Mouse (Mus musculus) gastrocnemius, adult 2 months (tissue): ENCODE measurements around the gene Gm5127. TPM values are rescaled to one million over a fixed set of nuclear protein-coding genes. Genes with fewer than 3 reads are reported as not detected.

Source experiments
- DNase-seq: peaks from one replicate; pipeline ENCODE4 v3.0.0; 2022
- H3K27ac ChIP-seq: fragments of 200-600 bp; 2 replicates; pipeline ENCODE4 v1.8.1; 2022; ENCODE audit warnings: mild to moderate bottlenecking
- H3K4me3 ChIP-seq: fragments of 200-600 bp; 2 replicates; pipeline ENCODE4 v1.8.1; 2022; ENCODE audit warnings: mild to moderate bottlenecking, moderate library complexity
- CTCF ChIP-seq: fragments of 200-600 bp; IDR thresholded peaks from 2 replicates; pipeline ENCODE4 v1.8.1; 2022; ENCODE audit warnings: antibody characterized with exemption, mild to moderate bottlenecking, moderate library complexity
- intact Hi-C: fragments of 180-260 bp; cut with DNase I; formaldehyde crosslinking; loops from one replicate; pipeline ENCODE4 v1.15.1; 2025
- long read RNA-seq, 2 experiments: library from polyadenylated mRNA; stranded (forward); transcript quantifications; one replicate each; pipeline ENCODE4 v2.0.0; 2021
- total RNA-seq, 2 experiments: library from RNA; stranded (reverse); gene quantifications; 2 replicates each; pipeline ENCODE4 v1.2.3; 2021

The Gm5127 gene
- total RNA-seq = not detected
- long read RNA-seq, experiment 1 = 0 reads
- long read RNA-seq, experiment 2 = 0 reads

GRCm38 (mm10) chrX:106582886-106583285, at the start of gene Gm5127:
Gene Gm5127, plus strand, starts transcription at chrX:106583186.
- H3K27ac ChIP-seq = no peak within 1 kb of the TSS
- no peak for TF ChIP-seq CTCF
- intact Hi-C loops = loop anchor here (10.0 kb wide), 1 partner anchor 182 kb away; no protein-coding TSS in a partner anchor
- DNase-seq = no peak
- no peak within 1 kb of the TSS for H3K4me3 ChIP-seq

- DNase-seq = no peak
- Histone ChIP-seq H3K4me3 (no peak overlapping the region), H3K27ac (no peak overlapping the region)
- intact Hi-C loops = no loop called here
- TF ChIP-seq CTCF = no peak
Measured at GRCm38 (mm10) chrX:106536359-106536758, 46.6 kb upstream of the Gm5127 start.

- TF ChIP-seq CTCF = no peak
- H3K4me3 ChIP-seq = no peak overlapping the region
- DNase-seq = no peak
- intact Hi-C loops = no loop called here
- H3K27ac ChIP-seq = no peak overlapping the region
Measured at GRCm38 (mm10) chrX:106555457-106555856, 27.5 kb upstream of the Gm5127 start.

GRCm38 (mm10) chrX:106578966-106579365, 4.0 kb upstream of the Gm5127 start:
- intact Hi-C loops = no loop called here
- Histone ChIP-seq H3K4me3 (no peak overlapping the region), H3K27ac (no peak overlapping the region)
- TF ChIP-seq CTCF = no peak
- DNase-seq = no peak

GRCm38 (mm10) chrX:106580410-106580809, 2.6 kb upstream of the Gm5127 start:
- Histone ChIP-seq H3K4me3 (no peak overlapping the region), H3K27ac (no peak overlapping the region)
- no peak for DNase-seq
- TF ChIP-seq CTCF = peak; percentile 15; the same call in 1 of the 2 replicates
- intact Hi-C loops = loop anchor here (10.0 kb wide), 1 partner anchor 184 kb away; no protein-coding TSS in a partner anchor

- DNase-seq = no peak
- intact Hi-C loops = loop anchor here (10.0 kb wide), 1 partner anchor 183 kb away; no protein-coding TSS in a partner anchor
- Histone ChIP-seq H3K27ac (no peak overlapping the region), H3K4me3 (no peak overlapping the region)
- no peak for TF ChIP-seq CTCF
Measured at GRCm38 (mm10) chrX:106582197-106582596, 789 bp upstream of the Gm5127 start.

- Histone ChIP-seq H3K4me3 (no peak overlapping the region), H3K27ac (no peak overlapping the region)
- DNase-seq = no peak
- no peak for TF ChIP-seq CTCF
- intact Hi-C loops = no loop called here
Measured at GRCm38 (mm10) chrX:106593914-106594313, 10.9 kb downstream of the Gm5127 start.

GRCm38 (mm10) chrX:106595904-106596303, 12.9 kb downstream of the Gm5127 start:
- peak; percentile 14 for DNase-seq
- Histone ChIP-seq H3K27ac (no peak overlapping the region), H3K4me3 (no peak overlapping the region)
- TF ChIP-seq CTCF = no peak
- intact Hi-C loops = no loop called here

- Histone ChIP-seq H3K27ac (peak overlapping the region; percentile 13; the same call in 1 of the 2 replicates), H3K4me3 (peak overlapping the region; percentile 50)
- intact Hi-C loops = no loop called here
- TF ChIP-seq CTCF = no peak
- no peak for DNase-seq
Measured at GRCm38 (mm10) chrX:106602574-106603258, 19.7 kb downstream of the Gm5127 start.

- intact Hi-C loops = no loop called here
- TF ChIP-seq CTCF = no peak
- Histone ChIP-seq H3K4me3 (peak within 1 kb of the TSS; percentile 50), H3K27ac (peak within 1 kb of the TSS; percentile 13; the same call in 1 of the 2 replicates)
- DNase-seq = no peak
Measured at GRCm38 (mm10) chrX:106603386-106603785, 20.4 kb downstream of the Gm5127 start, which contains the start of gene Cysltr1. Gene Cysltr1, minus strand, starts transcription at chrX:106603679.

GRCm38 (mm10) chrX:106622512-106622911, 39.5 kb downstream of the Gm5127 start:
- DNase-seq = no peak

GRCm38 (mm10) chrX:106623667-106624066, 40.7 kb downstream of the Gm5127 start:
- no peak for TF ChIP-seq CTCF
- Histone ChIP-seq H3K4me3 (no peak overlapping the region), H3K27ac (no peak overlapping the region)
- intact Hi-C loops = no loop called here
- DNase-seq = no peak

More at GRCm38 (mm10) chrX:106622512-106622911, 39.5 kb downstream of the Gm5127 start:
- H3K4me3 ChIP-seq = no peak overlapping the region
- intact Hi-C loops = no loop called here
- H3K27ac ChIP-seq = no peak overlapping the region
- no peak for TF ChIP-seq CTCF

GRCm38 (mm10) chrX:106628514-106628913, 45.5 kb downstream of the Gm5127 start:
- intact Hi-C loops = no loop called here
- no peak overlapping the region for H3K4me3 ChIP-seq
- TF ChIP-seq CTCF = no peak
- DNase-seq = no peak
- H3K27ac ChIP-seq = no peak overlapping the region

- H3K27ac ChIP-seq = no peak overlapping the region
- DNase-seq = no peak
- intact Hi-C loops = no loop called here
- no peak overlapping the region for H3K4me3 ChIP-seq
- no peak for TF ChIP-seq CTCF
Measured at GRCm38 (mm10) chrX:106633543-106633942, 50.6 kb downstream of the Gm5127 start.
